Mouse (Mus musculus) T-helper 17 cell (primary cell): Measurements from ENCODE around the gene Micu1.
"Not testable (repeated sequence)": the region's sequence is repeated elsewhere in the genome, so short reads cannot be mapped to it uniquely, and the experiment has no call there.

ENCODE experiments used
- in situ Hi-C, 2 experiments: fragments of 300-600 bp; cut with MboI, MseI; formaldehyde crosslinking; loops; 1 replicate in 1 of 2; 2 replicates in 1 of 2; pipeline ENCODE4 v1.15.1; 2025; ENCODE audit warnings: high pct_unique_total_duplicates in 2 of 2

Gene Micu1

DNA sequence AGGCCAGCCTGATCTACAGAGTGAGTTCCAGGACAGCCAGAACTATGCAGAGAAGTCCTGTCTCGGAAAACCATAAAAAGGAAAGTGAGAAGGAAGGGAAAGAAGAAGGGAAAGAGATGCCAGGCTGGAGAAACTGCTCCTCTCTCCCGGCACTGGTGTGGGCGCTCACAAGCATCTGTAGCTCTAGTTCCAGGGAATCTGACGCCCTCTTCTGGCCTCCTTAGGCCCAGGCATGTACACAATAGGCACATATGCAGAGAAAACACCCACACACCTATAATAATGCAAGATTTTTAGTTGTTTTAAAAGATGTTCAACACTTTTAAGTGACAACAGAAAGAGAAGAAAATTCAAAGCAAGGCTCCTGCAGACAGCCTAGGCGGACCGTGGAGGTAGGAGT is 144.1 kb downstream of the Micu1 start:
- in situ Hi-C loops: no loop called here

DNA sequence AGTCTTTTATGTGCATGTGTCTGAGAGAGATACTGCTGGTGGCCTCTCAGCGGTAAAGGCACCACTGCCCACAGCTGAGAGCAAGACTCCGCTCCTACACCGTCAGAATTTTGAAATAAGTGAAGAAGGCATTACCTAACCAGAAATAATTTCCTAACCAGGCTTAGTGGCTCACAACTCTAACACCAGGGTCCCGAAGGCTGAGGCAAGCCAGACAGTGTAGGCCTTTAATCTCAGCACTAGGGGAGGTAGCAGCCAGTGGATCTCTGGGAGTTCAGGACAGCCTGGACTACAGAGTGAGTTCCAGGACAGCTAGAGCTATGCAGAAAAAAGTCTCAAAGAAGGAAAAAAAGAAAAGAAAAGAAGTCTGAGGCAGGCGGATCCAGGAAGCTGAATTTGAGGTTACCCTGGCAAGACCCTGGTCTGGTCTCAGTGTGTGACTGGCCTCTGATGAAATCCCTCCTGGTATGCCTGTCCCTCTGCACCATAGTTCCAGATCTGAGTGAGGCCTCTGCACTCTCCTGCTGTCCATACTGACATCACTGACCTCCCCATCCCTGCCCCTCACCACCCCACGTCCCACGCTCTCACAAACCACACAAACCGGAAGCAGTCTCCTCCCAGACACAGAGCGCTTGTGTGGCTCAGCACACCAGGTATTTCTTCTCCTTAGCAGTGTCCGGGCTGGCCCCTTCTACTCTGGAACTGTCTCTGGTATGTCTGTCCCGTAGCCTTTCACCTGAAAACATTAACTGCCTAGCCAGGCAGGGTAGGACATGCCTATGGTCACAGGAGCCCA is 146.0 kb downstream of the Micu1 start:
- in situ Hi-C loops: no loop called here

GRCm38 (mm10) chr10:59848953-59849352 is 146.7 kb downstream of the Micu1 start:
- in situ Hi-C loops: no loop called here

DNA sequence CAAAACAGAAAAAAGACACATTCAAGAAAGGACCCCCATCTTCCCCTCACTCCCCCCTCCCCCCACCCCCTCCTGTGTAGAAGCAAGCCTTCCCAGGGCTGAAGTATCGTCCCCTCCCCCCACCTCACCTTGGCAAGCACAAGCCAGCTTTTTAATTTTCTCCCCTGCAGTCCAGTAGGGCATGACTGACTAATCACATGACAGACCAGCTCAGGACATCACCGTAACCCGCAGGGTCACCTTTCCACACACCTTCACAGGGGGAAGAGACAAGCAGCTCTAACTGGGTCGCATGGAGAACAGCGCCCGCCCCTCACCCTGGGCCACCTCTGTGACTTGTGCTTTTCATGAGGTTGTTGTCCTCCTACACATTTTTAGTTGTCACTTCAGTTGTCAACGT is 147.1 kb downstream of the Micu1 start:
- in situ Hi-C loops: no loop called here

DNA sequence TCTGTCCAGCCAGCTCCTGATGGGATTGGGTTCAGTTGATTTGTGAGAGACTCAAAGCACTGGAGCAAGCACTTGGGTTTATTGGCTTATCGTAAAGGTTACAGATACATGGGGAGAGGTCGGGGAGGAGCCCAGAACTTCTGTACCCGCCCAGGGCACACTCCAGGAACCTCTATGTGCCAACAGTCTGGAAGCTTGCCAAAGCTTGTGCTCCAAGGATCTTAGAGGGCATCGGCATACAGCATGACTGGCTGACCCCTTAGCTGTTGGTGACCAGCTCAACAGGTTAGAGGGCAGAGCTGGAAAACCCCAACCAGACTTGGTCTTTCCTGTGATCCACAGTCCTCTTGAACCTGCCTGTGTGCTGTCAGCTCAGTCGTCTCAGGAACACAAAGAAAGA is 154.9 kb downstream of the Micu1 start:
- in situ Hi-C loops: no loop called here

DNA sequence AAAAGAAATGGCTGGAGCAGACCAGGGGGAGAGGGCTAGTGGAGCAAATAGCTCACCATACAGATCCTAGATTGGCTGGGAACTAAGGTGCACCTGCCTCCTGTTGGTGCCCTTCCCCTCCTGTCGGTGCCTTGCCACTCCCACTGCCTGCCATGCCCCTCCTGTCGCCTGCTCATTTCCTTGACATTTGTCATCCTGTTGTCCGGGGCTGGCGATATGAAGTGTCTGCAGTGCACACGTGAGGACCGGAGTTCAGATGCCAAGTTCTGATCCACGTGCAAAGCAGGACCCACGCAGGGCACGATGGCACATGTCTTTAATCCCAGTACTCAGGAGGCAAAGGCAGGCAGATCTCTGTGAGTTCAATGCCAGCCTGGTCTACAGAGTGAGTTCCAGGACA is 158.4 kb downstream of the Micu1 start:
- in situ Hi-C loops: no loop called here

DNA sequence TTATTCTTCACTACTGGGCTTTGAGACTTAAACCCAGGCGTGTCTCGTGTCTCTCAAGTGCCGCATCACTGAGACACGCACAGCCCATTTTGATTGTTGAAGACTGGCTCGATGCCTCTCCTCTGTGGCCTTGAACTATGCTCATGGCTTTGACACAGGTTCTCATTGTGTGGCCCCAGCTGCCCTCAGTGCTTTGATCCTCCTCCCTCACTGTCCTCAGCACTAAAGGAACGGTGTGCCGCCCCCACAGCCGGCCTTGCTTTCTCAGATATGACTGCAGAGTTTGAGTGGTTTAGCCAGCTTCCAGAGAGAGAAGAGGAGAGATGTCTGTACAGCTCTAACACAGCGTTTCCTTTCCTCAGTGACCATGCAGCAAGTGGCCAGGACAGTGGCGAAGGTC is 158.9 kb downstream of the Micu1 start:
- in situ Hi-C loops: no loop called here

- in situ Hi-C loops: no loop called here
These were observed 160.7 kb downstream of the Micu1 start for GRCm38 (mm10) chr10:59862816-59863440.

DNA sequence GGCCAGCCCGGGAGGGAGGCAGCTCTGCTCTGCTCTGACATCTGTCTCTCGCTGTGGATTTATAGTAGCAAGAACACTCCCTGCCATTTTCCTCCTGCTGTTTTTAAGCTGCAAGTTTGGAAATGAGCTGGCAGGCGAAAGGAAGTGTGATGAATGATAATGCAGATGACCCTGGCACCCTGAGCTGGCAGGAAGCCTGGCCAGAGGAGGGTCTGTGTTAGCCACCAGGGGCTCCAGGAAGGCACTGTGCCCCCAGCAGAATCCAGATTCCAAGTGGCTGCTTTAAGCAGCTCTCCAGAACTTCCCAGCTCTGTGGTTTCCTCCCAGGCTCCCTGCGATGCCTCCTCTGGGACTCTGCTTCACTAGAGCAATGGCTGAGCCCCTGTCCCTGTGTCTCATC is 161.3 kb downstream of the Micu1 start:
- in situ Hi-C loops: no loop called here

- in situ Hi-C loops: no loop called here
These were observed 162.1 kb downstream of the Micu1 start for GRCm38 (mm10) chr10:59864232-59864875.

DNA sequence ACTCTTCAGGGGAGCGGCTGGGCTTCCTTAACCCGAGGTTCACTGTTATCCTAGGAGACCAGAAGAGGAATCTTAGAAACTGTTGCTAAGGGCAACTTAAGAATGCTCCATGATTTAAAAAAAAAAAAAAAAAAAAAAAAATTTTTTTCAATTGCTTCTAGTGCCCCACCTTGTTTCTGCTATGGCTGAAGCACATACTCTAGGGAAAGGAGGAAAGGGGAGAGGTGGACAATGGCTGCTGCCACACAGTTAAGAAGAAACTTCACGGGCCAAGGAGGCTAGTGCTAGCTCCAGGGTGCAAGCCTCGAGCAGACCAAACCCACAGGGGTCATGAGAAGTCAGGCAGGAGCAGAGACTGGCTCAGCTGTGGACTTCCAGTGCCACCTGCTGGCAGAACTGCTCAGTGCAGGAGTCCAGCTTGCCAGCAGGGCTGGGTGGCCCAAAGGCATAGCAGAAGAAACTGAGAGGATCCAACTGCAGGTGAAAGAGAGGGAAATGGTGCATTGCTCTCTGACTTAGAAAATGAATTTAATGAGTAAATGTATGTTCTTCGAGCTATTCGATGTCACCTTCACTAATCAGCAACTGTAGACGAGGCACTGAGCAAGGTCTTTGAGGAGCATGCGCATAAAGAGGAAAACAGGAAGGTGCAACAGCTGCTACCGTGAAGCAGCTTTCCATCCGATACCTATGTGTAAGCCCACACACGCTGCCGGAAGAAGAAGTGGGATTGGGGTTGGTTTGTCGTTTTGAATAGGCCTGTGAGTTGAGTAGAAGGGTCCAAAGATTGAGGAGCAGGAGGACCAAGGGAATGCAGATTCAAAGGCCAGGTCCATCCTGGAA is 162.8 kb downstream of the Micu1 start:
- in situ Hi-C loops: no loop called here

- in situ Hi-C loops: no loop called here
These were observed 166.0 kb downstream of the Micu1 start for GRCm38 (mm10) chr10:59868266-59868665.

DNA sequence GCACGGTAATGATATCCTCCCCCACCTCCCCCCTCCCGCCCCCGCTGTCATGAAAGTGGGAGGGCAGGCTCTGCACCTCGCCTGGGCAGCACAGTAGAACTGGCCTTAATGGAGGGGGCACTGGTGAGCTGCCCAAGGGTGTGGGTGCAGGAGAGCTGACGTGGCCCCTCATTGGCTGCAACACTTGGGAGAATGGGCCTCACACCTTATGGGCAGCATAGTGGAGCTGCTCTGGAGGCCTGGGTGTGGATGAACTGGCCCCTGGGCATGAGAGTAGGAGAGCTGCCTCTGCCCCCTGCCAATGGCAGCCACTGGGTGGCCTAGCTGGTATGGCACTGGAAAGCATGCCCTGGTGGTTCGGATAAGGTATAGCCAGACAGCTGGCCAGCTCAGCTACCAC is 167.8 kb downstream of the Micu1 start:
- in situ Hi-C loops: no loop called here

DNA sequence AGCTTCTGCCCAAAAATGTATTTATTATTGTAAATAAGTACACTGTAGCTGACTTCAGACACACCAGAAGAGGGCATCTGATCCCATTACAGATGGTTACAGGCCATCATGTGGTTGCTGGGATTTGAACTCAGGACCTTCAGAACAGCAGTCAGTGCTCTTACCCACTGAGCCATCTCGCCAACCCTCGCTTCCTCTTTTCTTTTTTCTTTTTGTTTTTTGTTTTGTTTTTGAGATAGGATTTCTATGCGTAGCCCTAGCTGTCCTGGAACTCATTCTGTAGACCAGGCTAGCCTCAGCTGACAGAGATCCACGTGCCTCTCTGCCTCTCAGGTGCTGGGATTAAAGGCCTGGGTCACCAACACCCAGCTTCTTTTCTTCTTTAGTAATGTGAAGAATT is 170.4 kb downstream of the Micu1 start:
- in situ Hi-C loops: not testable (repeated sequence)

- in situ Hi-C loops: no loop called here
These were observed 170.9 kb downstream of the Micu1 start for GRCm38 (mm10) chr10:59873206-59873605.

- in situ Hi-C loops: no loop called here
These were observed 171.3 kb downstream of the Micu1 start for GRCm38 (mm10) chr10:59873613-59874012.

GRCm38 (mm10) chr10:59875396-59875795 is 173.1 kb downstream of the Micu1 start:
- in situ Hi-C loops: no loop called here

DNA sequence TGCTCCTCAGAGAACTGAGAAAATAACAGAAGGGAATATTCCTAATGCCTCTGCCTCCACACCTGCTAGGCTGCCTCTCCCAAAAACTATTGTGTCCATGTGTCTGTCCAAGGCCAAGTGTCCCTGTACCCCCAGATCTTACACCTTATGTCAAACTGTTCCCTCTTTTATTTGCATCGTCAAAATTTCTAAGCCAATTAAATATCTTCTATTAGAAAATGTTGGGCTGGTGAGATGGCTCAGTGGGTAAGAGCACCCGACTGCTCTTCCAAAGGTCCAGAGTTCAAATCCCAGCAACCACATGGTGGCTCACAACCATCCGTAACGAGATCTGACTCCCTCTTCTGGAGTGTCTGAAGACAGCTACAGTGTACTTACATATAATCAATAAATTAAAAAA is 174.4 kb downstream of the Micu1 start:
- in situ Hi-C loops: not testable (repeated sequence)

DNA sequence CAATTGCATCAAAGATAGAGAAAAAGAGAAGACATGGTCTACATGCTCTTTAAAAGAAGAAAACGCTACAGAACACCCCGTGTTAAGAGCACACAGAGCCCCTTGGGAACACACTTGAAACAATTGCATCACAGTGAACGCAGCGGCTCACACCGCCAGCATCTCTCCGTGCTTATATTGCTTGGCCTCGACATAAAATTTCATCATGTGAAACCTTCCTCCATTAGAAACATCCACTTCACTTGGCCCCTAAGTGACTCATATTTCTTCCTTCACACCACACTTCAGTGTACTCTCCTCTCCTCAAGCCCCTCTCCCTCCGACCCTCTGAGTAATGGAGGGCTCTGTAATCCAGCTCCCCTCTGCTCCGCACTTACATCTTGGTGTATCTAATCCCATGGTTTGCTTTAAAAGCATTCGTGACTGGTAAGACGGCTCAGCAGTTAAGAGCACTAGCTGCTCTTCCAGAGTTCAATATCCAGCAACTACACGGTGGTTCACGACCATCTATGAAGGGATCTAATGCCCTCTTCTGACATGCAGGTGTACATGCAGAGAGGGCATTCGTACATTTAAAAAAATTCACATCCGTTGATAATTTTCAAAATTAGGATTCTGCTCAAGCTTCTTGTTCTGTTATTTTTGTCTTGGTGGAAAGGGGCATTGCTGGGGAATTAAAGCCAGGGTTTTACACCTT is 175.3 kb downstream of the Micu1 start:
- in situ Hi-C loops: no loop called here

GRCm38 (mm10) chr10:59878823-59879222 is 176.5 kb downstream of the Micu1 start:
- in situ Hi-C loops: no loop called here
